Mouse (Mus musculus) lung, embryonic 16.5 days (tissue): ENCODE results near the gene Nup188. TPM values are rescaled to one million over a fixed set of nuclear protein-coding genes. Genes with fewer than 3 reads are reported as not detected.

Experiments
- ATAC-seq: fragments of 200-750 bp; cut with Nextera tagmentation; 2 replicates; pipeline ENCODE4 v1.8.0; 2017; ENCODE audit warnings: low read depth, mild to moderate bottlenecking, moderate library complexity
- H3K27ac ChIP-seq: fragments of 300-500 bp; sonication (generic); 2 replicates; pipeline ENCODE4 v1.5.1; 2014; ENCODE audit warnings: mild to moderate bottlenecking, control low read depth, low read length
- H3K27me3 ChIP-seq: fragments of 300-500 bp; sonication (generic); 2 replicates; pipeline ENCODE4 v1.6.1; 2014; ENCODE audit warnings: low read depth, low read length, mixed read lengths; ENCODE audit not compliant: control insufficient read depth, insufficient read depth
- H3K36me3 ChIP-seq: fragments of 300-500 bp; sonication (generic); 2 replicates; pipeline ENCODE4 v1.6.1; 2014; ENCODE audit warnings: low read length; ENCODE audit not compliant: control insufficient read depth, insufficient read depth
- H3K4me1 ChIP-seq: fragments of 300-500 bp; sonication (generic); replicated peaks from 2 replicates; pipeline ENCODE4 v1.6.1; 2014; ENCODE audit warnings: low read length, mixed read lengths; ENCODE audit not compliant: control insufficient read depth, insufficient read depth
- H3K4me2 ChIP-seq: fragments of 300-500 bp; sonication (generic); 2 replicates; pipeline ENCODE4 v1.6.1; 2014; ENCODE audit warnings: low read depth, low read length, control low read depth
- H3K4me3 ChIP-seq: fragments of 300-500 bp; sonication (generic); 2 replicates; pipeline ENCODE4 v1.5.1; 2014; ENCODE audit warnings: mild to moderate bottlenecking, low read length, control low read depth
- H3K9ac ChIP-seq: fragments of 300-500 bp; sonication (generic); 2 replicates; pipeline ENCODE4 v1.6.1; 2014; ENCODE audit warnings: low read length, control low read depth
- H3K9me3 ChIP-seq: fragments of 300-500 bp; sonication (generic); 2 replicates; pipeline ENCODE4 v1.6.1; 2016; ENCODE audit warnings: low read length; ENCODE audit not compliant: control insufficient read depth
- WGBS: fragments of 180-500 bp; shearing (Covaris S2); extraction: QIAGEN DNeasy Blood & Tissue Kit; methylation state at CpG from one replicate; pipeline ENCODE4 v1.1.7; 2014; 5-methylcytosine and 5-hydroxymethylcytosine counted together
- polyA plus RNA-seq: library from polyadenylated mRNA; unstranded; fragments of >200 nt; fragmentation: Nextera tagmentation; extraction: Ambion mirVana; gene quantifications from 2 replicates; pipeline ENCODE4 v1.2.1, GENCODE M21; 2015

Nup188 gene
- polyA plus RNA-seq, 1 experiment from 2014 or later: 33.6 TPM

DNA sequence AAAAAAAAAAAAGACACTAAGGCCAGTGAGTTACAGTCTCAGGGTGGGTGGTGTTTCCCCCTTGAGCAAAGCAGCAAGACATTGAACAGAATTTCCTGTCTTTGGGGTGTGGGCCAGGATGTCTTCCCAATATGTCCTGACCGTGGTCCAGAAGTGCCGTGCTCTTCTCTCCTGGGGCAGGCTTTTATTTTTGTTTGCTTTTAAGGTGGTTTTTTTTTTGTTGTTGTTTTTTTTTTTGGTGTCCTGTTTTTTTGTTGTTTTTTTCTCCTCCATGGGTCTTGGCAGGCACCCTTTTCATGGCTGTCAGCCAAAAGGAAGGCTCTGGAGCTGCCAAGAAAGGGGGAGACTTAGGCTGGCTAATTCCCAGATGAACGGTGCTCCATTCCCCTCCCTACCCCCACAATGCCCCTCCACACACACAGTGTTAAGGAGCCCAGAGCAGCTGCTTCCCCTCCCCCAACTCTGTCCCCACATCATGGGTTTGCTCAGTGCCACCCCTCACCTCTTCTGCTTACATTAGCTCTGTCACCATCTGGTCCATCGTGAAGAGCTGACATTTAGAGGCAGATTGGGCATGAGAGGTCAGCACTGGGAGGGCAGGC, 23.3 kb upstream of the Nup188 start:
- WGBS: 24% methylated on average over 4 of the region's 4 CpGs
- H3K36me3 ChIP-seq: peaks cover 39% of the 10 kb centered on the region
- no peak overlapping the region for H3K9ac ChIP-seq
- no peak overlapping the region for H3K4me3 ChIP-seq
- H3K9me3 ChIP-seq: no peaks in the 10 kb centered on the region
- H3K4me1 ChIP-seq: peaks cover 45% of the 10 kb centered on the region
- H3K27ac ChIP-seq: no peak overlapping the region; the same call in 1 of the 2 replicates
- H3K27me3 ChIP-seq: no peaks in the 10 kb centered on the region
- no peak overlapping the region for H3K4me2 ChIP-seq
- 0 out of 2 replicates have a peak, but pooled peaks have one; percentile 11 for ATAC-seq

DNA sequence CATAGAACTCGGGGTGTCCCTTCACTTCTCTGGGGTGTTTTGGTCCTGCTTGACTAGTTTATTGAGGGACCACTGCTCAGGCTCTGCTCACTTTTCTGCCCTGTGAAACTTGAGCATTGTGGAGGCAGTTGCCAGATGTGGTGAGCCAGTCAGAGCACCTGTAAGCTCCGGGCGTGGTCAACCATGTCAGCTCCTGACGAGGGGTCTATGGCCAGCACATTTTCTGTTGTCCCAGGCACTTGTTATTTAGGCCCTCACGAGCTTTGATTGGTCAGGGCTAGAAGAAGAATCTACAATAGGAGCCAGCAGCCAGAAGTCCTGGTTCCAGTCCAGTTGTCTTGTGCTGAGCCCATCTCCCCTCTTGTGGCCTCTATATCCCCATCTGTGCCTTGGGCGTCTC, 22.4 kb upstream of the Nup188 start:
- Histone ChIP-seq H3K9me3 (no peaks in the 10 kb centered on the region), H3K4me1 (peaks cover 41% of the 10 kb centered on the region), H3K4me2 (no peak overlapping the region), H3K27me3 (no peaks in the 10 kb centered on the region), H3K36me3 (peaks cover 35% of the 10 kb centered on the region), H3K9ac (no peak overlapping the region), H3K27ac (no peak overlapping the region), H3K4me3 (no peak overlapping the region)
- ATAC-seq: no peak
- 89% methylated on average over 6 of the region's 6 CpGs for WGBS

DNA sequence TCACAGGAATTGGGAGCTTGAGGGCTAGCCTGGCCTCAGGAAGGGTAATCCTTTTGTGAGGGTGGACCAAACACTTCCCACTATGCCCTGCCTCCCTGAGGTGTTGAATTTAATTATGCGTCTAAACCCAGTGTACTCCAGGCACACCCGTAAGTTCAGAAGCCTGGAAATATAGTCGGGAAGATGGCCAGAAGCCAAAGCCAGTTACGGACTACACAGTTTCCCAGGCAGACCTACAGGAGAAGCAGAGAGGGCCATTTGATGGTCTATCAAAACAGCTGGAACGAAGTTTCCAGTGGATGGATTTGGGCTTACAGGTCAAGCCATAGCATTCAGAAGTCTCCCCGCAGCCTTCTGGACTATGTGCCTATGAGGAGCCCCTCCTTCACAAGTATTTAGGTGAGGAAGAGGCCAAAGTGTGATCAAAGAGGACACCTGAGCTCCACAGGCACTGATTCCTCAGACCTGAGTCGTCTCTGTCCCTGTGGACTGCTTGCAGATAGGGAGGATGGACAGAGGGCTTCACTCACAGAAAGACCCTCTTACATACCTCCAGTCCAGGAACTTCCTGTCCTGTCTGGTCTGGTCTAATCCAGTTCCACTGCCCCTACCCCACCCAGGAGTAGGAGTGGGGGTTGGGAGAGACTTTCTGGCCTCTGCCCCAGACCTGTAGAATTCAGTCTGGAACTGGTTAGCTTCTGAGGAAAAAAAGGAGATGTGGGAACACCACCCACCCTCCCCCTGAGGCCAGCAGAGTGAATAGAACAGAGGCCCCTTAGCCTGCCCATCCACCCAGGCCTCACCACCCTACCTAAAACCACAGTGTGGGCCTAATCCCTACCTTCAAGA, 21.3 kb upstream of the Nup188 start:
- peaks cover 31% of the 10 kb centered on the region for H3K36me3 ChIP-seq
- H3K27ac ChIP-seq: peak overlapping the region; percentile 95
- no peak overlapping the region for H3K4me2 ChIP-seq
- H3K9me3 ChIP-seq: no peaks in the 10 kb centered on the region
- WGBS: 49% methylated on average over 7 of the region's 7 CpGs
- no peaks in the 10 kb centered on the region for H3K27me3 ChIP-seq
- peaks cover 43% of the 10 kb centered on the region for H3K4me1 ChIP-seq
- H3K4me3 ChIP-seq: no peak overlapping the region
- no peak for ATAC-seq
- peak overlapping the region; percentile 49; the same call in 1 of the 2 replicates for H3K9ac ChIP-seq

DNA sequence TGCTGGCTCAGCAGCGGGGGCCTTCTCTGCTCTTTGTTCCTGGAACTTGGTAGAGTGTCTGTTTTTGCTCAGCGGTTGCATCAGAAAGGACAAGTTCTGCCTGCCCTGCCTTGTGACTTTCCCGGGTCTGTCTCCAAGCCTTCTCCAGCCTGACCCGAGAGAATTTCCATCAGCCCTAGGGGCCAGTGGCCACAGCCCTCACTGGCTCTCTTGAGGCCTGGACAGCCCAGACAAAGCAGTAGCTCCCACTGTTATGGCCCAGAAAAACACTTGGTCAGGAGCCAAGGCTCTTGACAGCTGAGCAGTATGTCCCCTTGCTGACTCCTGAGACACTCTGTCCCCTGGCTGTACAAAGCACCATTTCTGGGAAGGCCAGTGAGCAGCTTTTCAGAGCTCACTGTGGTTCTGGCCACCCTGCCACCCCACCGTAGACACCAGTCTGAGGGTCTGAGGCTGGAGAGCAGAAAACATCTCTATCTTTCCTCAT, 20.4 kb upstream of the Nup188 start, which contains the start of gene Phyhd1:
Phyhd1 (plus strand) TSS at position 437 of the 487 bp plus-strand sequence.
- H3K9ac ChIP-seq: peak within 1 kb of the TSS; percentile 49
- peak within 1 kb of the TSS; percentile 95 for H3K27ac ChIP-seq
- peak within 1 kb of the TSS; percentile 33 for H3K4me2 ChIP-seq
- H3K4me1 ChIP-seq: peaks cover 43% of the 10 kb centered on the region
- 39% methylated on average over 5 of the region's 5 CpGs for WGBS
- peak within 1 kb of the TSS; percentile 28 for H3K4me3 ChIP-seq
- no peaks in the 10 kb centered on the region for H3K9me3 ChIP-seq
- no peaks in the 10 kb centered on the region for H3K27me3 ChIP-seq
- peaks cover 27% of the 10 kb centered on the region for H3K36me3 ChIP-seq
- ATAC-seq: peak; percentile 66

DNA sequence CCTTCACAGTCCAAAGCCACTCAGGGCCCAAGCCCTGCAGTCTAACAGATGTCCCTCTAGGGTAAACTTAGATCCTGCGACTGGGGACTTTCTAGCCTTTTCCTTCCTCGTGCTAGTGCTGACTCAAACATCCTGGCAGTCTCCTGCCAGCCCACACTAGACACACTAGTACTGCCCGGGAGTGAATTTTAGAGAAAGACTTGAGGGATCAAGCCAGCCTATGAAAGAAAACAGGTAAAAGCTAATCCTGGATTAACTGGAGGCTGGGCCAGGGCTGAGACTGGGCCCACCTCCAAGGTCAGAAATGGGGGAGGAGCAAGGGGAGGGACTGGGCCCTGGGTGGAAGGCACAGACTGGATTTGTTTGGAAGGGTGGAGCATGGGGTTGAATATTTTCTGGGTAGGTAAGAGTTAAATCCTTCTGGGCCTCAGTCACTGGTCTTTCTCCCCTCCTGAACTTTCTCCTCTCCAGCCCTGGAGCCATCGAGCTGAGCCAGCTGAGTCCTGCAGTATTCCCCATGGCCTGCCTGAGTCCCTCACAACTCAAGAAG, 19.7 kb upstream of the Nup188 start:
- H3K4me1 ChIP-seq: peaks cover 43% of the 10 kb centered on the region
- peaks cover 24% of the 10 kb centered on the region for H3K36me3 ChIP-seq
- ATAC-seq: peak; percentile 71
- peak overlapping the region; percentile 49 for H3K9ac ChIP-seq
- H3K4me3 ChIP-seq: peak overlapping the region; percentile 28
- H3K4me2 ChIP-seq: peak overlapping the region; percentile 33
- no peaks in the 10 kb centered on the region for H3K9me3 ChIP-seq
- WGBS: 10% methylated on average over 4 of the region's 4 CpGs
- peak overlapping the region; percentile 95 for H3K27ac ChIP-seq
- H3K27me3 ChIP-seq: no peaks in the 10 kb centered on the region

DNA sequence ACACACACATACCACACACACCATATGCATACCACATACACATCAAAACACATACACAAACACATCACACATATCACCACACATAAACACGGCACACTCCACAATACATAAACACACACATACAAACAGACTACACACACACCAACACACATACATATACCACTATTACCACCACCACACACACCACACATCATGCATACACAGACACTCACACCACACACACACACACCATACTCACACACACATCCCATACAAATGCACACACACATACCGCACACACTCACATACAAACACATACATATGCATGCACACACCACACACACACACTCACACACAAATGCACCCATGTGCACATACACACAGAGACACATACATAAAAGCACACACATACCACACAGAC, 18.7 kb upstream of the Nup188 start:
- Histone ChIP-seq H3K27me3 (no peaks in the 10 kb centered on the region), H3K9me3 (no peaks in the 10 kb centered on the region), H3K4me1 (peaks cover 41% of the 10 kb centered on the region), H3K27ac (no peak overlapping the region), H3K4me2 (no peak overlapping the region), H3K9ac (no peak overlapping the region), H3K4me3 (no peak overlapping the region), H3K36me3 (peaks cover 15% of the 10 kb centered on the region)
- 93% methylated on average over 2 of the region's 2 CpGs for WGBS
- ATAC-seq: no peak

DNA sequence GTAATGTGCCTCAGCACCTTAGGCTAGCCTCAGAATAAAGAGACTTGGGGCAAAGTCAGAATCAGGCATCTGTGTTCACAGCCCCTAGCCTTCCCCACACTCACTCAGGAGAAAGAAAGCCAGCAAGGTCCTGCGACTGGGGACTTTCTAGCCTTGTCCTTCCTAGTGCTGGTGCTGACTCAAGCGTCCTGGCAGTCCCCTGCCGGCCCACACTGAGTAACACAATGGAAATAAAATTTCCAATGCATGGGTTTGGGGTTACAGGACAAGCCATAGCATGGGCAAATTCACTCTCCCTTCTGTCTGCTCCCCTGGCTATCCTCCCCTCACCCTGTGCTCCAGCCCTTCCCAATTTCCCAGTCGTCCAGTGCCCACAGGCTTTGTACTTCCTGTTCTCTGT, 17.8 kb upstream of the Nup188 start:
- no peak for ATAC-seq
- peaks cover 12% of the 10 kb centered on the region for H3K36me3 ChIP-seq
- no peaks in the 10 kb centered on the region for H3K27me3 ChIP-seq
- no peak overlapping the region for H3K9ac ChIP-seq
- no peak overlapping the region for H3K4me2 ChIP-seq
- peaks cover 35% of the 10 kb centered on the region for H3K4me1 ChIP-seq
- no peak overlapping the region for H3K4me3 ChIP-seq
- no peaks in the 10 kb centered on the region for H3K9me3 ChIP-seq
- no peak overlapping the region for H3K27ac ChIP-seq
- WGBS: 49% methylated on average over 4 of the region's 4 CpGs

DNA sequence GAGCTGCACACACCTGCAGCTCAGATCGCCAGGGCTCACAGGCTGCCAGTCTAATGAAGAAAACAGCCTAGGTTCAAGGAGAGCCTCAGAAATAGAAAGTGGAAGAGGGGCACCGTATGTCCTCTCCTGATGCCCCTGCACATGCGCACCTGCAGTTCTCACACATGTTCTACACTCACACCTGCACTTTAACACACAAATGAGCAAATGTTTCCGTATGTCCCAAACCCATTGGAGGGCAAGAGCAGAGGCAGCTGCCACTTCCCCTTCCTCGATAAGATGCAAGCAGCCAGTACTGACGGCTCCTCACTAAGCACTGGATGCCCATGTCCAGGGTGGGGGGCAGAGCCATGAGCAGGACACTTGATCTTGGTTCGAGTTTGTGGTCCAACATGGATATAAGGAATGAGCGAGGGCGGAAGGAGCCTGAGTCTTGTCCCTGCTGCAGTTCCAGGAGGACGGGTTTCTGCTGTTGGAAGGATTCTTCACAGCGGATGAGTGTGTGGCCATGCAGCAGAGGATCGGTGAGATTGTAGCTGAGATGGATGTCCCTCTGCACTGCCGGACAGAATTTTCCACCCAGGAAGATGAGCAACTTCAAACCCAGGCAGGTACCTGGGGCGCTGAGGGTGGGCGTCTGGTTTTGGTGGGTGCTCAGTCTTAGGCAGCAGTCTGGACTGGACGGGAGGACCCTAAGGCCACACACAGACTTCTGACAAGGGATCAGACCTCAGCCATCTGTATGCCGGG, 16.8 kb upstream of the Nup188 start:
- 82% methylated on average over 17 of the region's 17 CpGs for WGBS
- Histone ChIP-seq H3K27me3 (no peaks in the 10 kb centered on the region), H3K4me2 (no peak overlapping the region), H3K9ac (peak overlapping the region; percentile 33; the same call in 1 of the 2 replicates), H3K4me1 (peaks cover 30% of the 10 kb centered on the region), H3K4me3 (no peak overlapping the region), H3K27ac (peak overlapping the region; percentile 54), H3K9me3 (no peaks in the 10 kb centered on the region), H3K36me3 (peaks cover 1% of the 10 kb centered on the region; the same call in 1 of the 2 replicates)
- ATAC-seq: no peak
